Mouse (Mus musculus) embryo, embryonic 10 days (tissue): ENCODE results near the gene Kcnj3.

Experiments used
- DNase-seq: peaks from one replicate; pipeline ENCODE4 v3.0.0-alpha.2; 2015; ENCODE audit warnings: low spot score

Gene Kcnj3

DNA sequence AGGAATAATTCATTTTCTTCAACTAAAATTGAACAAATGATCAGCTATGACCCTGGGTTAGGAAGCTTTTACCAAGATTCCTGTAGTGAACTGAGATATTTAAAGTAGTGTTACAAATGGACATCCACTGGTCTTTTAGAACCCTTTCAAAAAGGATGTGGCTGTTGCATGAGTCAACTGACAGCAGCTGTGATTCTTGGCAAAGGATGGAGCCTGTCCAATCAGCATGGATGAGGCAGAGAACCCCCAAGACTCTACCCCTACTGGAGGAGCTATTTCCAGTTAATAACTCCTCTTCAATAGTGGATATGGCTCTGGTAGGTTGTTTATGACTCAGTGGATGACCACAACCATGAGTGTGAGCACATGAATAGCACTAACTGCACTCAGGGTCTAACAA is 81.5 kb downstream of the Kcnj3 start:
- no peak for DNase-seq

DNA sequence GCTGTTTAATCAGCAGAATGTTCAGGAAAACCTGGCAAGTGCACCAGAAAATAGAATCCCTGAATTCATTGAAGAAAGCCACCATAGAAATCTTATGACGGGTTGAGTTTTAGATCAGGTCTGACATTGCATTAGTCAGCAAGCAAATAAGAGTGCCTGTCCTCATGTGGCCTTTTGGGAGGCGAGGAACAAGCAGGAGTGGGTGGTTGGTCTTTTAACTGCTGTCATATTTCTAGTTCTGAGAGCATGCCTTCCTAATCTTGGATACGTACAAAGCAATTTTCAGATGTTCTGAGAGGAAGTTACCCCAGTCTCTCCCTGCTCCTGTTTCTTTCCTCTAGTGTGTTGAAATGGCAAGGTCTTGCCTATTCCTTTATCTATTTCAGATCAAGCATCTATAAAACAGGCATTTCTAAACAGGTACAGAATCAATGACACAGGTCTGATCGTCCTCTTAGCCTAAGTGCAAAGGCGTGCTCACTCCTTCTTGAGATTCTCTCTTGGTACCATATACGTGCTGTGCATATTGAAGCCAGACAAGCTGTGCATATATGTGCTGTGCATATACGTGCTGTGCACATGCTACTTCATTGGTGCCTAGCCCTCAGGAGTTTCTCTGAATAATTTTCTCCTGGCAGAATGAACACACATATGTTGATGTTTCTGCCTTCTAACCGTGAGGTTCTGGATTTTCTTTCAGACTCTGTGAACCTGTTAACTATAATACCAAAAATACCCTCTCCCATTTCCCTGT is 97.1 kb downstream of the Kcnj3 start:
- DNase-seq = no peak

DNA sequence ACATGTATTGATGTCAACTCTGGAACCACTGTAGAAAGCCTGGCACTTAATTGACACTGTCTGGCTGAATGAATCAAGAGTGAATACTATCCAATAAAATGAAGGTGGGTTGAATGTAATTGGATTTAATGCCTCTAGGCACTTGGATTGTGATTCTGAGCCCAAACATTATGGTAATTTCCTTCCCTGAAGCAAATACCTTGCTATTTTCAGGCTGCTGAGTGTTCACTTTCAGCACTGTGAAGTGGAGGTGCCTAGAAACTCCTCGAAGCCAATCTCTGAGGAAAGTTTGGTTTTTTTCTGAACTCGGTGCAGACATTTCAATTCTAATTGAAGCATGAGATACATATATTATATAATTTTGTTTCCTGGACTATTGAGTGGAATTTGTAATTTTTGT is 99.2 kb downstream of the Kcnj3 start:
- no peak for DNase-seq

DNA sequence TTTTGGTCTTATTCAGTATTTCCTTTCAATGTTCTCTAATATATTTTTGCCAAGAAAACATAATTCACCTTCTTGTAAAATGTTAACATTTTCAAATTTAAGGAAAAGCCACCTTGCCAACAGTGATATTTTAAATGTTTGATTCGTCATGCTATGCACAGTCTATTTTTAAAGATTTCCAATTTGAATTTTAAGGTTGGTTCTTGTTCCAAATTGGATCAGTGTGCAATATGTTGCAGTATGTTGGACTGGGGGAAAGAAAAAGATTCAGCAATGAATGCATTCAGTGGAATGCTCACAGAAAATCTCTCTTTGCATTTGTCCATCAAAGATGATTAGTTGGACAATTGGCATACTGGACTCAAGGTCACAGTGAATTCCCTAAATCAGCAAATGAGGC is 99.7 kb downstream of the Kcnj3 start:
- DNase-seq = no peak

DNA sequence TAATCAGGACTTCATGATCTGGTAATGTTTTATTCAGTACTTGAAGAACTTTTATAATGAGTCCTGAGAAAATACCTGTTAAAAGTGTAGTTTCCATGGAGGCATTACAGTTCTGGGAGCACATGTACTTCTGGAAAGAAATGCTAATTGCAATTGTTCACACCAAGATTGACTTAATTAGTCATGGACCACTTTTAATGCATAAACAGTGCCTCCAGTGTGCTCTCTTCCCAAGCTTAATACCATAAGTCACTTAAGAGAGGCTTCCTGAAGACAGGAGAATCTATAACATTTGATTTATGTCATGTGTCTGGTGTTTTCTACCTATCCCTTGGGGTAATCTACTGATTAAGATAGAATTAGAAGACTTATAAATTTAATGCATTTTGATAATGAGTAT is 111.8 kb downstream of the Kcnj3 start:
- no peak for DNase-seq

DNA sequence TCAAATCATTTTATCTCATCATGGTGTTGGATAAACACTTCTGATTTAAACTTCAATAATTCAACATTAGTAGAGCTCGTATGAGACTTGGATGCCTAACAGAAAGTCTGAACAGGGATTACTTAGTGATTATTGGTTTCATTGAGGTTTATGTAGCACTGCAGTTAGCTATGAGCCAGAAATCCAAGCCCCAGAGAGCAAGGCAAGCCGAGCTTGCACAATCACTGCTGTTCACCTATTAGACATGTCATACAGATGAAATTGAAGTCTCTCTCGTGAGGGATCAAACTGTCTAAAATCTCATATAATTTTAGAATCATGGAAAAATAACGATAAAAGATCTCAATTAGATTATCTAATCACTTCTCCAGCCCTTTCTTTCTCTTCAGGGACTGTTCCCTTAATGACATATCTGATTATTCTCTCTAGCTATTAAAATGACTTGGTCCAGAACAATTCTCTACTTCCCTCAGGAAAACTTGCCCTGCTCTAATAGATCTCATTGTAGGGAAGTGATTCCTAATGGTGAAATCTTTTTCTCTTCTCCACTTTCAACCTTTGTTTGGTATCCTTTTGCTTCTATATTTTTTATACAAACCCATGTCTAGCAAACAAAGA is 122.7 kb downstream of the Kcnj3 start:
- no peak for DNase-seq

DNA sequence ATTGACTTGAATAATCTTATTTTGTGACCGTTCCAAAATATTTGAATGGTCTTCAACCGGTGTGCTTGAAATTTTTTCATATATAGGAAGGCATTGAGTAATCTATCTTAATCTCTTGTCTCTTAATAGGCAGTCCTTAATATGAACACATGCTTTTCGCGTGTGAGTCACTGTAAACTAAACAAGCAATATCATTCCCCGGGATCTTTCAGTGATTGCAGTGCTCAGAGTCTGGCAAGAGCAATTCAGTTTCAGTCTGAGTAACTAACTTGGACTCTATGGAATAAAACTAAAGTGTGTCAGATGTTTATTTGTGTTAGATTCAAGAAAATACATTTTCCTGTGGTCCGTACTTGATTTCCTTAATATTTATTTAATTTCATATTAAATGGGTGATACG is 133.5 kb downstream of the Kcnj3 start:
- no peak for DNase-seq

DNA sequence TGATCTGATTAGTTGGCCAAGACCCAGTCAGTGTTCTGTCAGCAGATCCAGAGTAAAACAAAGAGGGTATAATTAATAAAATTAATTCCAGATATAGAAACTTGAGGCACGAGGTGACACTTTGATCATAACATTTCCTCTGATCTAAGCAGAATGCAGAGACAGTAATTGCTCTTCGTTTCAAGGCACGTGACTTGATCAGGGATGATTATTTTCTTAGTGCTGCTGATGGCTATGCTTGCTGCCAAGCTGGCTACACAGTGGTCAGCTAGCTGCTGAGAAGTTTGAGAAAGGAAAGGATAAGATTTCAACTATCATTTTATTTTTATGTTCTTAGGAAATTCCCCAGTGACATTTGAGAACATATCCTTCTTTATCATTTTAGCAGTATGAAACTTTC is 135.7 kb downstream of the Kcnj3 start:
- no peak for DNase-seq

DNA sequence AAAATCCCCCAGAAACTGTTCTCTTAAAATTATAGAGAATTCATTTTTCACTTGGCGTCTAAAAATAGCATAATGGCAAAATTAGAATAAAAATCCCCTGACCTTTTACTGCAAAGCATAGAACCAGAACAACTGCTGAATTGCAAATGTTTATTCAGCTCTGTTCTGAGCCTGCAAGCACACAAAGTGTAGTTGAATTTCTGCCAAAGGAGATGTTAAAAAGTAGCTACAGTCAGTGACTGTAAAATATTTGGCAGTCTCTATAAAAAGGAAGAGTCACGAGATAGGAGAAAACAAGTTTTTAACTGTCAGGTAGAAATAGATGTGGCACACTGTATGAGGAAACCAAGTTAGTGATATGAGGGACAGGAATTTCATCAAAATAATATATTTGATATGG is 144.5 kb downstream of the Kcnj3 start:
- no peak for DNase-seq

DNA sequence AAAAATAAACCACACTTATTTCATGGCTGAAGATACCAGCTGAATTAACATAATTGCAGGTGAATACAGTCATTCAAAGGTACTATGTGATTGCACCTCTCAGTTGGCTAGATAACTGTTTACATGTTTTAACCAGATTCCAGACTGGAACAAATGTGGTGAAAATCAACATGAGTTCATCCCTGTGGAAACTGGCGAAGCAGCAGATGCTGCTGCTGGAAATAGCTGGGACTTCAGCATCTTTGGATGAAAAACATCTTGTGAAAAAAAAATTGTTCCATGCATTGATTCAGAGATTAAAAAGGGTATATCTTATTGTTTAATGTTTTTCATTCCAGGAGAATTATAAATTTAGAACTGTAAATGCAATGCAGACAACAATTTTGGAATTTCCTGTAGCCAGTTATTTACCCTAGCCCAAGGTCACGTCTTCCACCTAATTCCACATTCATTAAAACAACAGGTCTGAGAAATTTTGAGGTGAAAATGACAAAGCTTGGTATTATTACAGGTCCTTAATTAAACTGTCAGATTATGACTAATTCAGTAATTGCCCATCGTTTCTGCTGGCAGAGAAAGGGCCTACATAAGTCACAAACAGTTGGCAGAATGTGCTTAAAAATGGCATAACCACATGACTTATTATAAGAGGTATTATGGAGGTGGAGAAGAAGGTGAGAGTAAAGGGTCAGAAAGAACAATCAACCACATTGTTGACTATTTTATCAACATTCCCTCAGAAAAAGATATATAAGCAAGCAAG is 155.6 kb downstream of the Kcnj3 start:
- DNase-seq = no peak
